Mouse (Mus musculus) midbrain, embryonic 16.5 days (tissue): Measurements from ENCODE around the gene Fam214b. TPM values are rescaled to one million over a fixed set of nuclear protein-coding genes. Genes with fewer than 3 reads are reported as not detected.
A peak's percentile ranks its signal among the peaks of the same experiment; 100 is the strongest.

Source experiments
- ATAC-seq: fragments of 200-750 bp; cut with Nextera tagmentation; 2 replicates; pipeline ENCODE4 v1.8.0; 2017; ENCODE audit warnings: moderate TSS enrichment
- H3K27ac ChIP-seq: fragments of 300-500 bp; sonication (generic); 2 replicates; pipeline ENCODE4 v1.5.1; 2014; ENCODE audit warnings: mild to moderate bottlenecking, low read length, mixed read lengths
- H3K27me3 ChIP-seq: fragments of 300-500 bp; sonication (generic); 2 replicates; pipeline ENCODE4 v1.6.1; 2014; ENCODE audit warnings: low read depth, low read length, mixed read lengths; ENCODE audit not compliant: control insufficient read depth, insufficient read depth
- H3K36me3 ChIP-seq: fragments of 300-500 bp; sonication (generic); 2 replicates; pipeline ENCODE4 v1.6.1; 2014; ENCODE audit warnings: mild to moderate bottlenecking, low read length, moderate library complexity, mixed read lengths; ENCODE audit not compliant: control insufficient read depth, insufficient read depth
- H3K4me1 ChIP-seq: fragments of 300-500 bp; sonication (generic); 2 replicates; pipeline ENCODE4 v1.6.1; 2014; ENCODE audit warnings: mild to moderate bottlenecking, low read length, mixed read lengths; ENCODE audit not compliant: control insufficient read depth, insufficient read depth
- H3K4me2 ChIP-seq: fragments of 300-500 bp; sonication (generic); 2 replicates; pipeline ENCODE4 v1.6.1; 2014; ENCODE audit warnings: mild to moderate bottlenecking, low read length, mixed read lengths
- H3K4me3 ChIP-seq: fragments of 300-500 bp; sonication (generic); 2 replicates; pipeline ENCODE4 v1.5.1; 2014; ENCODE audit warnings: low read depth, mild to moderate bottlenecking, low read length, moderate library complexity, mixed read lengths
- H3K9ac ChIP-seq: fragments of 300-500 bp; sonication (generic); 2 replicates; pipeline ENCODE4 v1.6.1; 2014; ENCODE audit warnings: low read depth, low read length, mixed read lengths
- H3K9me3 ChIP-seq: fragments of 300-500 bp; sonication (generic); replicated peaks from 2 replicates; pipeline ENCODE4 v1.6.1; 2014; ENCODE audit warnings: mild to moderate bottlenecking, low read length, mixed read lengths; ENCODE audit not compliant: control insufficient read depth, poor library complexity, severe bottlenecking
- WGBS: fragments of 180-500 bp; shearing (Covaris S2); extraction: QIAGEN DNeasy Blood & Tissue Kit; methylation state at CpG from one replicate; pipeline ENCODE4 v1.1.7; 2014; 5-methylcytosine and 5-hydroxymethylcytosine counted together
- polyA plus RNA-seq: library from polyadenylated mRNA; unstranded; fragments of >200 nt; fragmentation: Nextera tagmentation; extraction: Ambion mirVana; gene quantifications from 2 replicates; pipeline ENCODE4 v1.2.1, GENCODE M21; 2015

Gene Fam214b
- polyA plus RNA-seq, 1 experiment from 2014 or later: 43.4 TPM

GRCm38 (mm10) chr4:43058753-43059654 is 13.0 kb upstream of the Fam214b start, which contains the start of gene Unc13b:
Unc13b (plus strand) TSS chr4:43058953.
- peaks cover 13% of the 10 kb centered on the region for H3K4me1 ChIP-seq
- H3K4me3 ChIP-seq: peak within 1 kb of the TSS; percentile 88
- H3K9ac ChIP-seq: peak within 1 kb of the TSS; percentile 84
- ATAC-seq: peak; percentile 98
- H3K27ac ChIP-seq: peak within 1 kb of the TSS; percentile 87
- H3K27me3 ChIP-seq: no peaks in the 10 kb centered on the region
- peak within 1 kb of the TSS; percentile 73 for H3K4me2 ChIP-seq
- no peaks in the 10 kb centered on the region for H3K36me3 ChIP-seq
- under 1% methylated on average over 82 of the region's 90 CpGs for WGBS
- H3K9me3 ChIP-seq: no peaks in the 10 kb centered on the region

- Histone ChIP-seq H3K9ac (peak overlapping the region; percentile 84), H3K4me2 (peak overlapping the region; percentile 73), H3K27me3 (no peaks in the 10 kb centered on the region), H3K27ac (peak overlapping the region; percentile 87), H3K36me3 (no peaks in the 10 kb centered on the region), H3K9me3 (no peaks in the 10 kb centered on the region), H3K4me3 (peak overlapping the region; percentile 88), H3K4me1 (peaks cover 13% of the 10 kb centered on the region)
- peak; percentile 61 for ATAC-seq
- 19% methylated on average over 8 of the region's 8 CpGs for WGBS
These were observed 12.4 kb upstream of the Fam214b start for GRCm38 (mm10) chr4:43058392-43058752.

GRCm38 (mm10) chr4:43057654-43058053 is 11.6 kb upstream of the Fam214b start:
- peaks cover 13% of the 10 kb centered on the region for H3K4me1 ChIP-seq
- no peaks in the 10 kb centered on the region for H3K9me3 ChIP-seq
- no peaks in the 10 kb centered on the region for H3K27me3 ChIP-seq
- WGBS: 91% methylated on average over 5 of the region's 5 CpGs
- H3K27ac ChIP-seq: no peak overlapping the region
- no peak overlapping the region for H3K4me2 ChIP-seq
- H3K36me3 ChIP-seq: no peaks in the 10 kb centered on the region
- ATAC-seq: no peak
- H3K4me3 ChIP-seq: no peak overlapping the region
- no peak overlapping the region for H3K9ac ChIP-seq

- Histone ChIP-seq H3K27ac (no peak overlapping the region), H3K4me2 (no peak overlapping the region), H3K4me3 (no peak overlapping the region), H3K4me1 (no peaks in the 10 kb centered on the region), H3K9me3 (no peaks in the 10 kb centered on the region), H3K27me3 (no peaks in the 10 kb centered on the region), H3K9ac (no peak overlapping the region), H3K36me3 (no peaks in the 10 kb centered on the region)
- no peak for ATAC-seq
- 14% methylated on average over 4 of the region's 4 CpGs for WGBS
These were observed 6.6 kb upstream of the Fam214b start for GRCm38 (mm10) chr4:43052627-43053026.

GRCm38 (mm10) chr4:43047231-43047630 is 1.2 kb upstream of the Fam214b start:
- no peak for ATAC-seq
- Histone ChIP-seq H3K27me3 (no peaks in the 10 kb centered on the region), H3K9ac (no peak overlapping the region), H3K9me3 (no peaks in the 10 kb centered on the region), H3K4me1 (peaks cover 28% of the 10 kb centered on the region), H3K4me3 (no peak overlapping the region), H3K4me2 (peak overlapping the region; percentile 1; the same call in 1 of the 2 replicates), H3K36me3 (no peaks in the 10 kb centered on the region), H3K27ac (no peak overlapping the region)
- 5% methylated on average over 5 of the region's 5 CpGs for WGBS

- Histone ChIP-seq H3K4me3 (no peak overlapping the region), H3K9ac (no peak overlapping the region), H3K4me2 (peak overlapping the region; percentile 65; the same call in 1 of the 2 replicates), H3K36me3 (no peaks in the 10 kb centered on the region), H3K27me3 (no peaks in the 10 kb centered on the region), H3K9me3 (no peaks in the 10 kb centered on the region), H3K27ac (no peak overlapping the region), H3K4me1 (peaks cover 28% of the 10 kb centered on the region)
- 67% methylated on average over 5 of the region's 5 CpGs for WGBS
- ATAC-seq: no peak
These were observed 587 bp upstream of the Fam214b start for GRCm38 (mm10) chr4:43046607-43047006.

- H3K36me3 ChIP-seq: no peaks in the 10 kb centered on the region
- ATAC-seq: peak; percentile 18; the same call in 1 of the 2 replicates
- H3K27me3 ChIP-seq: no peaks in the 10 kb centered on the region
- H3K9ac ChIP-seq: peak overlapping the region; percentile 65
- peak overlapping the region; percentile 51 for H3K4me3 ChIP-seq
- peak overlapping the region; percentile 91 for H3K27ac ChIP-seq
- H3K4me2 ChIP-seq: peak overlapping the region; percentile 65
- peaks cover 34% of the 10 kb centered on the region for H3K4me1 ChIP-seq
- no peaks in the 10 kb centered on the region for H3K9me3 ChIP-seq
- 0% methylated on average over 13 of the region's 13 CpGs for WGBS
These were observed 748 bp downstream of the Fam214b start for GRCm38 (mm10) chr4:43045285-43045658.

GRCm38 (mm10) chr4:43044673-43045072 is 1.3 kb downstream of the Fam214b start:
- Histone ChIP-seq H3K27ac (peak overlapping the region; percentile 91), H3K27me3 (no peaks in the 10 kb centered on the region), H3K4me2 (peak overlapping the region; percentile 65), H3K9ac (peak overlapping the region; percentile 65), H3K4me1 (peaks cover 34% of the 10 kb centered on the region), H3K9me3 (no peaks in the 10 kb centered on the region), H3K4me3 (peak overlapping the region; percentile 51), H3K36me3 (no peaks in the 10 kb centered on the region)
- ATAC-seq: no peak
- WGBS: 0% methylated on average over 4 of the region's 4 CpGs

GRCm38 (mm10) chr4:43043644-43044357 is 2.2 kb downstream of the Fam214b start:
- Histone ChIP-seq H3K4me3 (peak overlapping the region; percentile 51), H3K4me2 (peak overlapping the region; percentile 65), H3K36me3 (no peaks in the 10 kb centered on the region), H3K27me3 (no peaks in the 10 kb centered on the region), H3K27ac (peak overlapping the region; percentile 91), H3K4me1 (peaks cover 43% of the 10 kb centered on the region), H3K9me3 (no peaks in the 10 kb centered on the region), H3K9ac (peak overlapping the region; percentile 65)
- 5% methylated on average over 7 of the region's 7 CpGs for WGBS
- peak; percentile 69 for ATAC-seq
